Mouse (Mus musculus): ENCODE measurements around the gene Casp9.

GRCm38 (mm10) chr4:141781201-141781985 lies 12.0 kb upstream of the Casp9 start:
- TF ChIP-seq HCFC1 (IDR thresholded peaks at IDR 0.05; ENCODE audit: borderline replicate concordance, insufficient read depth, low read length) = no peak
- no peak for TF ChIP-seq ZC3H11A (IDR thresholded peaks at IDR 0.05; ENCODE audit: borderline replicate concordance, low read depth, low read length)
